Mouse (Mus musculus): ENCODE data around the gene Bhlha15. TPM values are rescaled to one million over a fixed set of nuclear protein-coding genes. Genes with fewer than 3 reads are reported as not detected.

The Bhlha15 gene
- polyA plus RNA-seq, 1 experiment from 2014 or later = 0.06 TPM

DNA sequence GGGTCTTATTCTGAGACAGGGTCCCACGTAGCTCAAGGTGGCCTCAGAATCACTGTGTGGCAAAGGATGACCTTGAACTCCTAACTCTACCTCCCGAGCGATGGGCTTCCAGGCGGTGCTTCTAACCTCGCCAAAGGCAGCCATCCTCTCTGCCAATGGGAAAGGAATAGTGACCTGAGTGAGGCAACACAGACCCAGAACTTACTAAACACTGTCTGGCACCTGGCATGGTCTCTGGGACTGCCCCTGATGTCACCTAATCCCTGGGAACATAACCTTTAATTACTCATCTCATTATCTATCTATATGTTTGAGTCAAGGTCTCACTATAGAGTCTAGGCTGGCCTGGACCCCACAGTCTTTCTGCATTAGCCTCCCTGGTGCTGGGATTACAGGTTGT lies 29.9 kb downstream of the Bhlha15 start:
- H3K4me3 ChIP-seq = no peak overlapping the region
- no peak overlapping the region for H3K9ac ChIP-seq
- ATAC-seq (replicated peaks) = no peak
- H3K9me3 ChIP-seq = no peaks in the 10 kb centered on the region
- H3K36me3 ChIP-seq (replicated peaks) = peaks cover 4% of the 10 kb centered on the region; the same call in 1 of the 2 replicates
- no peak overlapping the region for H3K4me2 ChIP-seq
- H3K4me1 ChIP-seq = peaks cover 26% of the 10 kb centered on the region
- no peak overlapping the region for H3K27ac ChIP-seq
- WGBS = 90% methylated on average over 5 of the region's 5 CpGs
- no peaks in the 10 kb centered on the region for H3K27me3 ChIP-seq (replicated peaks)

- Histone ChIP-seq H3K9me3 (no peaks in the 10 kb centered on the region), H3K36me3 (replicated peaks) (peaks cover 1% of the 10 kb centered on the region; the same call in 1 of the 2 replicates), H3K27ac (no peak overlapping the region), H3K27me3 (replicated peaks) (no peaks in the 10 kb centered on the region), H3K9ac (no peak overlapping the region), H3K4me1 (peaks cover 26% of the 10 kb centered on the region), H3K4me2 (no peak overlapping the region), H3K4me3 (no peak overlapping the region)
- no peak for ATAC-seq (replicated peaks)
- 80% methylated on average over 4 of the region's 4 CpGs for WGBS
Measured at GRCm38 (mm10) chr5:144221305-144221704, 31.2 kb downstream of the Bhlha15 start.

DNA sequence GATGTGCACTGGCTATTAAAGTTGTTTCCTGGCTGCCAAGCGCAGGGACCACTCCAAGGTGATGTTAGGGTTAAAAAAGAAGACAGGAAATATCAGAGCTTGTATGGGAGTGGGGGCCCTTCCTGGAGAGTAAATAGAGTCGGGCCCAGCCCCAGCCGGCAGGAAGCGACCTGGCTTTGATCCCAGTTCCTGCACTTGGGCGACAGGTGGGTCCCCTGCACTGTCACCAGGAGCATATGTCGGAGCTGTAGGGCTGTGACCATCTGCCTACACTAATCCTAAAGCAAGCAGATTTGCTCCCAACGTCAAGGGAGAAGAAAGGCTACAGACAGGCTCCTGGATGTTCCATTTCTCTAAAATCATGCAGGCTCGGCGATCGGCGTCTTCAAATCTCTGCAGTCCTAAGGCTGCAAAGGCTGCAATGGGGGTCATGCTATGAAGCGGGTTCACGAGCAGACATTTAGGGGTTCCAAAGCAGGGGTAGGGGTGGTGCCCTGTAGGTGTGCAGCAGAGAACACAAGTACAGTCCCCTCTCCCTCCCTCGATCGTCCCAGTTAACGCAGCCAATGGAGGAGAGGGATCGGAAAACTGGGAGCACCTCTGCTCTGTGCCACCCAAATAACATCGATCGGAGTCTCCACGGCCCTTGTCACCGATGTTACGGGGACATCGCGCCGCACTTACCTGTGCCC lies 32.9 kb downstream of the Bhlha15 start:
- Histone ChIP-seq H3K4me2 (peak overlapping the region; percentile 89), H3K9me3 (no peaks in the 10 kb centered on the region), H3K9ac (peak overlapping the region; percentile 74), H3K4me1 (peaks cover 26% of the 10 kb centered on the region), H3K36me3 (replicated peaks) (no peaks in the 10 kb centered on the region), H3K27me3 (replicated peaks) (no peaks in the 10 kb centered on the region), H3K27ac (peak overlapping the region; percentile 71), H3K4me3 (peak overlapping the region; percentile 71)
- WGBS = 4% methylated on average over 25 of the region's 25 CpGs
- ATAC-seq (replicated peaks) = peak; percentile 27

- peak; percentile 97 for ATAC-seq (replicated peaks)
- 0% methylated on average over 35 of the region's 37 CpGs for WGBS
Measured at GRCm38 (mm10) chr5:144223503-144223862, 33.4 kb downstream of the Bhlha15 start, which contains the start of gene Tecpr1. Gene Tecpr1 (minus strand): TSS chr5:144223615.

GRCm38 (mm10) chr5:144223899-144224816 lies 34.1 kb downstream of the Bhlha15 start:
- Histone ChIP-seq H3K27me3 (replicated peaks) (no peaks in the 10 kb centered on the region), H3K4me3 (peak overlapping the region; percentile 71), H3K27ac (peak overlapping the region; percentile 86), H3K4me1 (peaks cover 26% of the 10 kb centered on the region), H3K9ac (peak overlapping the region; percentile 74), H3K4me2 (peak overlapping the region; percentile 89), H3K9me3 (no peaks in the 10 kb centered on the region), H3K36me3 (replicated peaks) (no peaks in the 10 kb centered on the region)
- ATAC-seq (replicated peaks) = peak; percentile 55
- 23% methylated on average over 18 of the region's 18 CpGs for WGBS

More at GRCm38 (mm10) chr5:144223503-144223862, 33.4 kb downstream of the Bhlha15 start, which contains the start of gene Tecpr1:
- Histone ChIP-seq H3K4me2 (peak within 1 kb of the TSS; percentile 89), H3K27ac (peak within 1 kb of the TSS; percentile 86), H3K27me3 (replicated peaks) (no peaks in the 10 kb centered on the region), H3K4me3 (peak within 1 kb of the TSS; percentile 71), H3K9me3 (no peaks in the 10 kb centered on the region), H3K36me3 (replicated peaks) (no peaks in the 10 kb centered on the region), H3K4me1 (peaks cover 26% of the 10 kb centered on the region), H3K9ac (peak within 1 kb of the TSS; percentile 74)

- no peak for ATAC-seq (replicated peaks)
- Histone ChIP-seq H3K27ac (no peak overlapping the region), H3K36me3 (replicated peaks) (no peaks in the 10 kb centered on the region), H3K9me3 (no peaks in the 10 kb centered on the region), H3K4me1 (peaks cover 24% of the 10 kb centered on the region), H3K9ac (no peak overlapping the region), H3K27me3 (replicated peaks) (no peaks in the 10 kb centered on the region), H3K4me3 (no peak overlapping the region), H3K4me2 (no peak overlapping the region)
- 36% methylated on average over 11 of the region's 11 CpGs for WGBS
Measured at GRCm38 (mm10) chr5:144226220-144226619, 36.1 kb downstream of the Bhlha15 start.

DNA sequence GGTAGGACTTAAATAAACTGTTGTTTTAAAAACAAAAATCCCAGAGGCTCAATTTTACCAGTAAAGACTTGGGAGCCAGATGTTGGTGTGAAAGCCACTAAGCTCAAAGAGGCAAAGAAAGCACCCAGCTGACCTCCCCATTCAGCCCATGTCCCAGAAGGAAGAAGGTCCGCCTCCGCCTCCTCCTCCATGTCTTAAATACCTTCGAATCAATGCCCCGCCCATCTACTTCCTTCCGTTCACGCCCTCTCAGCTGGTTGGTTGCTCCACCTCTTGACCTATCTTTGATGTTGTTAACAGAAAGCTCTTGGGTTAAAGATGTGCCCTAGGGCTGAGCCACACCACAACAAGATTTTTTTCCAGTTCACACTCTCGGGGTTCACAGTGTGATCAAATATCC lies 40.1 kb downstream of the Bhlha15 start:
- ATAC-seq (replicated peaks) = no peak
- H3K4me1 ChIP-seq = no peaks in the 10 kb centered on the region
- H3K9ac ChIP-seq = no peak overlapping the region
- no peaks in the 10 kb centered on the region for H3K36me3 ChIP-seq (replicated peaks)
- WGBS = 86% methylated on average over 7 of the region's 7 CpGs
- no peaks in the 10 kb centered on the region for H3K27me3 ChIP-seq (replicated peaks)
- H3K4me2 ChIP-seq = no peak overlapping the region
- no peak overlapping the region for H3K27ac ChIP-seq
- H3K4me3 ChIP-seq = no peak overlapping the region
- H3K9me3 ChIP-seq = no peaks in the 10 kb centered on the region

- Histone ChIP-seq H3K36me3 (replicated peaks) (no peaks in the 10 kb centered on the region), H3K4me3 (no peak overlapping the region), H3K27me3 (replicated peaks) (no peaks in the 10 kb centered on the region), H3K9me3 (no peaks in the 10 kb centered on the region), H3K9ac (no peak overlapping the region), H3K4me1 (no peaks in the 10 kb centered on the region), H3K4me2 (no peak overlapping the region), H3K27ac (no peak overlapping the region)
- WGBS = 88% methylated on average over 1 of the region's 1 CpGs
- ATAC-seq (replicated peaks) = no peak
Measured at GRCm38 (mm10) chr5:144231410-144231809, 41.3 kb downstream of the Bhlha15 start.

GRCm38 (mm10) chr5:144232531-144232930 lies 42.4 kb downstream of the Bhlha15 start:
- no peaks in the 10 kb centered on the region for H3K36me3 ChIP-seq (replicated peaks)

DNA sequence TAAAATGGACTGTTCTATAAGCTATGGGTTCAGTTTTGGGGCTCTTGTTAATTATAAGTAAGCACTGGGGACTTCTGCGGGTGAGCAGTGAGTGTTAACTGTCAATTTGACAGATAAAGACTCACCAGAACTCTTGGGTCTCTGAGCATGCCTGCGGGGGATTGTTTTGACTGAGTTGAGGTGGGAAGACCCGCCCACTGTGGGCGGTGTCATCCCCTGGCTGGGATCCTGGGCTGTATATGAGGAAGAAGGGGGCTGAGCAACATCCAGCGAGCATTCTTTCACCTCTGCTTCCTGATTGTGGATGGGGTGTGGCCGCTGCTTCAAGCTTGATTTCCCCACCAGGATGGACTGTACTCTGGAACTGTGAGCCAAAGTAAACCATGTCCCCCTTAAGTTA lies 44.1 kb downstream of the Bhlha15 start:
- H3K4me2 ChIP-seq = no peak overlapping the region
- no peak overlapping the region for H3K27ac ChIP-seq
- H3K27me3 ChIP-seq (replicated peaks) = no peaks in the 10 kb centered on the region
- H3K9ac ChIP-seq = no peak overlapping the region
- H3K4me1 ChIP-seq = no peaks in the 10 kb centered on the region
- no peaks in the 10 kb centered on the region for H3K9me3 ChIP-seq
- H3K4me3 ChIP-seq = no peak overlapping the region
- 82% methylated on average over 6 of the region's 6 CpGs for WGBS
- ATAC-seq (replicated peaks) = no peak
- H3K36me3 ChIP-seq (replicated peaks) = no peaks in the 10 kb centered on the region

More at GRCm38 (mm10) chr5:144232531-144232930, 42.4 kb downstream of the Bhlha15 start:
- Histone ChIP-seq H3K27me3 (replicated peaks) (no peaks in the 10 kb centered on the region), H3K9ac (no peak overlapping the region), H3K4me1 (no peaks in the 10 kb centered on the region), H3K9me3 (no peaks in the 10 kb centered on the region), H3K4me2 (no peak overlapping the region), H3K27ac (no peak overlapping the region), H3K4me3 (no peak overlapping the region)
- WGBS = 89% methylated on average over 5 of the region's 5 CpGs
- ATAC-seq (replicated peaks) = no peak

DNA sequence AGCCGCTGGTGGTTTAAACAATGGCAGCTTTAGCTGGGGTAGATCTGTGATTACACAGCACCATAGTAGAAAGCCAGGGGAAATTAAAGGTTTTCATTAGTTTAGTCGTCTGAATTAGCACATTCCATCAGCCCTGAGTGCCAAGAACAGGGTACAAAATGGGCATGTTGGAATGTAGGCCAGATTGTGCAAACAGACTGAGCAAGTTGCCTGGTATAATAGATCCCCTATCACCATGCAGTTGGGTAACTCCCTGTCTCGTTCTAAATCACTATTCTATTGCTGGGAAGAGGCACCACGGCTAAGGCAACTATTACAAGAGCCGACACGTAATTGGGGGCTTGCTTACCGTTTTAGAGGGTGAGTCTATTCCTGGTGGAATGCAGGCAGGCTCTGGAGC lies 44.6 kb downstream of the Bhlha15 start:
- Histone ChIP-seq H3K9ac (no peak overlapping the region), H3K27me3 (replicated peaks) (no peaks in the 10 kb centered on the region), H3K9me3 (no peaks in the 10 kb centered on the region), H3K27ac (no peak overlapping the region), H3K4me1 (no peaks in the 10 kb centered on the region), H3K4me2 (no peak overlapping the region), H3K36me3 (replicated peaks) (no peaks in the 10 kb centered on the region), H3K4me3 (no peak overlapping the region)
- no peak for ATAC-seq (replicated peaks)
- 85% methylated on average over 7 of the region's 7 CpGs for WGBS

GRCm38 (mm10) chr5:144238969-144239368 lies 48.9 kb downstream of the Bhlha15 start:
- no peaks in the 10 kb centered on the region for H3K4me1 ChIP-seq
- 71% methylated on average over 1 of the region's 1 CpGs for WGBS
- H3K9me3 ChIP-seq = no peaks in the 10 kb centered on the region
- no peak overlapping the region for H3K9ac ChIP-seq
- no peak overlapping the region for H3K4me3 ChIP-seq
- no peak for ATAC-seq (replicated peaks)
- H3K36me3 ChIP-seq (replicated peaks) = no peaks in the 10 kb centered on the region
- H3K4me2 ChIP-seq = no peak overlapping the region
- H3K27ac ChIP-seq = no peak overlapping the region
- no peaks in the 10 kb centered on the region for H3K27me3 ChIP-seq (replicated peaks)
